Mouse (Mus musculus) left cerebral cortex, postnatal 10 days (tissue): ENCODE data around the gene Fry. TPM values are rescaled to one million over a fixed set of nuclear protein-coding genes. Genes with fewer than 3 reads are reported as not detected.
A peak's percentile ranks its signal among the peaks of the same experiment; 100 is the strongest.

Experiments
- DNase-seq, 2 experiments: peaks; one replicate each; pipeline ENCODE4 v3.0.0; 2021 to 2022; ENCODE audit warnings: low spot score in 2 of 2, mixed read lengths in 1 of 2; ENCODE audit errors: extremely low spot score in 1 of 2
- intact Hi-C: fragments of 180-260 bp; cut with DNase I; formaldehyde crosslinking; loops from one replicate; pipeline ENCODE4 v1.15.1; 2025
- total RNA-seq, 2 experiments: library from RNA; stranded (reverse); gene quantifications; 2 replicates each; pipeline ENCODE4 v1.2.3; 2021

The Fry gene
- total RNA-seq, 2 experiments from 2014 or later = 201 to 205 TPM

DNA sequence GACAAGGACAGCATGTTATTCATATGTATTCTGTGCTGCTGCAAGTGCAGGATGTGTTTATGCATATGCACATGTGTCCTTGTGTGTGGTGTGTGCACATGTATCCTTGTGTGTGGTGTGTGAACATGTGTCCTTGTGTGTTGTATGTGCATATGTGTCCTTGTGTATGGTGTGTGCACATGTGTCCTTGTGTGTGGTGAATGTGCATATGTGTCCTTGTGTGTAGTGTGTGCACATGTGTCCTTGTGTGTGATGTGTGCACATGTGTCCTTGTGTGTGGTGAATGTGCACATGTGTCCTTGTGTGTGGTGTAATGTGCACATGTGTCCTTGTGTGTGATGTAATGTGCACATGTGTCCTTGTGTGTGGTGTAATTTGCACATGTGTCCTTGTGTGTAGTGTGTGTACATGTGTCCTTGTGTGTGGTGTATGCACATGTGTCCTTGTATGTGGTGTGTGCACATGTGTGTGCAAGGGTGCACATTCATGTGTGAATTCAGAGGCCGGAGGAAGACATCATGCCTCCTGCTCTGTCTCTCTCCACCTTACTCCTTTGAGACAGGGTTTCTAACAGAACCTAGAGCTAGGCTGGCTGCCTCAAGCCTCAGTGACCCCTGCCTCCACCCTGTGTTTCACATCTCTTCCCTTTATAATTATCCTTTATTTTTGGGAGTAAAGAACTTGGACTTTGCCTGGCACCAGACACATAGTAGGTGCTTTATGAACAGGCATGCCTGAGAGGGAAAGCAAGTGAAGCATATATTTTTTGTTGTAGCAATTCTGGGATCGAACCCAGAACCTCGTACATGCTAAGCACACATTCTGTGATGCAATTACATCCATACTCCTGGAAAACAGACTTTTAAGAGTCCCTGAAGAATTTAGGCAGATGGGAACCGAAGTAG lies 72.3 kb downstream of the Fry start:
- intact Hi-C loops = no loop called here
- DNase-seq = no peak

DNA sequence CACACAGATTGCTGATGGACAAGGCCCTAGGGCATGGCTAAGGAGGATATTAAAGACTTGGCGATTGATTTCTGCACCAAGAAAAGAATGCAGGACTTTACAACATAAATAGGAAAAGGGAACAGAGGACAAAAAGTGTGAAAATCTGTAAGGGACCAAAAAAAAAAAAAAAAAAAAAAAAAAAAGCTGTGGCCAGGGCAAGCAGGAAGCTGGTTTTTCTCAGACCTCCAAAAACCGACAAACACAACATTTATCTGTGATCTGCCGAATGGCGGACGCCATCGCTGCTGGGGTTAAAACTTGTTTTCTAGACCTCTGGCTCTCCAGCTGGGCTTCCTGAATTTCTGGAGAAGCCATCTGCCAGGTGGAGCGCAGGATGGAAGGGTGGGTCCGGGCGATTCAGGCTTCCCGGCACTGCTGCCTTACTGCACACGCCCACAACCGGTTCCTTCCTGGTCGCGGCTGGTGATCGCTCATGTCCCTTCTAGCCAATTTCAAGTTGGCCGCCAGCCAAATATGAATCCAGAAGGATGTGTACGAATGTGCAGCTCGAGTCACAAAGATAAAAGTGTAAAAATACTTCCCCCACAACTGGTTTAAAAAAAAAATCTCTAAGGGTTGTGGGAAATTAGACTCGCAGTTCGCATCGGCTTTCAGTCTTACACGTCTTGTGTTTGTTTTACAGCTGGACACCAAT lies 77.2 kb downstream of the Fry start:
- DNase-seq = peak; percentile 71 to 94

DNA sequence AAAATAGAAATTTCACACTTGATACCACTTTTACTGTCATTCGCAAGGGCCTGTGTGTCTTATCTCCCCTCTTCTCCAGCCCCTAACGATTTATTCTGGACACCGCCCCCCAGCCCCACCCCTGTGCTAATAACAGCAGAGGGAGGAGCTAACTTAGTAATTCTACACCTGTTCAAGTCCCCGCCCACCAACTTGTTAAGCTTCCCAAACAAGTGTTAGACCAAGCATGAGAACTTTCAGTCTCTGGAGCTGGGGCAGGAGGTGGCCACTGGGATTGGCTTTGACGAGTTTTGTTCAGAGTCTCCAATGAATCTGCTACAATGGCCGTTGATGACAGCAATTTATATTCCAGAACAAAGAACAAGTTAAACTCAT lies 77.8 kb downstream of the Fry start:
- intact Hi-C loops = no loop called here

More for the DNA sequence above, 77.2 kb downstream of the Fry start:
- intact Hi-C loops = no loop called here

DNA sequence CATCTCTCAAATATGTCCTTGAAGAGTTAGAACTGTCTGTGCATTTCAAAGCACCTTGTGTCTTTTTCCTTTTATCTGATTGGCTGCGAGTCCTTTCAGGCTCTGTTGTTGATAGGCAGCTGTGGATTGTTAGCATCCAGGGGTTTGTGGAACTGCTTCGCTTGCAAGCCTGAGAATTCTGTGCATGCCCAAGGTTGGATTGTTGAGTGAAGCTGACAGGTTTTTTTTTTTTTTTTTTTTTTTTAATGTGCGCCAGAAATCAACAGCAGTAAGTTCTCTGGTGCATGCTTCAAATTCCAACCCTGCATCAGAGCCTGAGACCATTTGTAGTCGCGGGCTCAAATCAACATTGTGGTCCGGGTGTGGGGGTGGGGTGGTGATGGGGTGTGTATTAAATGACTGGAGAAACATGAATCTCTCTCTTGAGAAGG lies 78.5 kb downstream of the Fry start:
- peak in 1 of 2 experiments; percentile 50 for DNase-seq
- intact Hi-C loops = no loop called here

More for the DNA sequence above, 77.8 kb downstream of the Fry start:
- DNase-seq = peak in 1 of 2 experiments; percentile 70

DNA sequence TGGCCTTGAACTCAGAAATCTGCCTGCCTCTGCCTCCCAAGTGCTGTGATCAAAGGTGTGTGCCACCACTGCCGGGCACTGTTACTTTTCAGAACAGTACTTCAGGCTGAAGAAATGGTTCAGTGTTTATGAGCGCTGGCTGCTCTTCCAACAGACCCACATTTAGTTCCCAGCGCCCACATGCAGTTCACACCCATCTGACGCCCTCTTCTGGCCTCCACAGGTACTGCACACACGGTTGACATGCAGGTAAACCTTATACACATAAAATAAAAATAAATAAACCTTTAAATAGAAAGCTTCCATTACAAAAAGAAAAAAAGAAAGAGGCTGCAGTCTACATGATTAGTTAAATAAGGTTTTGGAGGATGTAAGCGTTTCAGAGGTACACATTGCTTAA lies 88.3 kb downstream of the Fry start:
- no peak for DNase-seq
- intact Hi-C loops = no loop called here

DNA sequence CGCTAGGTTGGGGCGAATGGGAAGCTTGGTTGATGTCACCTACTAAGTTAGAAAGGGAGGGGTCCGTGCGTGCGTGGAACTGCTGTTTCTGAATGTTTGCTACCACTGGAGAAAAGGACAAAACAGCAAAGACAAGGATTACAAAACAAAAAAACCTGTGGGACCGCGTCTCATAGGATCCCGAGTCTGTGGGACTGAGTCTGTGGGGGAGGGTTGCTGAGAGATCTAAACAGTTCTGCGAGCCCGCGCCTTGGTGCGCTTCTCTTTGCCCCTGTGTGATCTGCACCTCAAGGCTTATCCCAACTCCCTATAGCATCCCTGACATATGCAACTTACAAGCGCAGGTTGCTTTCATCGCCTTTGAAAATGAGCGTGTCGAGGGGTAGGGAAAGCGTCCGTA lies 89.2 kb downstream of the Fry start:
- intact Hi-C loops = no loop called here
- no peak for DNase-seq

DNA sequence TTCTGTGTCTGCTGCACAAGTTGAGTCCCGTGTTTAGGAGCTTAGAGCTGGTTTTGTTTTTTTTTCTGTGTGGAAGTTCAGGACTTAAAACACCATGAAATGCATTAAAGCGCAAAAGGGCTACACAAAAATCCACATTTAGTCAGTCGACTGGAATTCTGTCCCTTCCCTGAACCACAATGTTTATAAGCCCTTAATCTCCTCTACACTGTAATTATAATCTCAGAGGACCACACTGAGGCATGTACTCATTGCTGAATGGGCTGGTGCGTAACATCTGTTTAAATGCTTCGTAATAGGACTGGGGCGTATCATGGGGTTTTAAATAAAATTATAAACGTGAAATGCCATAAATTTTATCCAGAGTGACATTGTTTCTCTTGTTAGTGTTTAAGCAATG lies 89.6 kb downstream of the Fry start:
- intact Hi-C loops = no loop called here
- DNase-seq = no peak

DNA sequence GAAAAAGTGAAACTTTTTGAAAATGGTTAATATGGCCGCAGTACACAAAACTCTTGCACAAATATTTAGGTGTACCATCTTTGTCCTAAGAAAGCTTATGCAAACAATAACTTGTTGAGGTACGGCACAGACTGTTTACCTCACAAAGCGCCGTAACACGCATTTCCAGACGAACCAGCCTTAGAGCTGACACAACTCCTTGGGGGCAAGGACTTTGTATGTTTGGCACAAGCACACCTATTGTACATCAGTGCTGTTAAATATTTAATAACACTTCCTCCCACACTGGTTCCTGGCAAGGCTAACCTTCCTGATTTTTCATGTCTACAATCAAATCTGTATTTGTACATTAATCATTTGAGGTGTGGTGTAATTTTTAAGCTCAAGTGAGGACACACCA lies 95.6 kb downstream of the Fry start:
- intact Hi-C loops = no loop called here
- no peak for DNase-seq

DNA sequence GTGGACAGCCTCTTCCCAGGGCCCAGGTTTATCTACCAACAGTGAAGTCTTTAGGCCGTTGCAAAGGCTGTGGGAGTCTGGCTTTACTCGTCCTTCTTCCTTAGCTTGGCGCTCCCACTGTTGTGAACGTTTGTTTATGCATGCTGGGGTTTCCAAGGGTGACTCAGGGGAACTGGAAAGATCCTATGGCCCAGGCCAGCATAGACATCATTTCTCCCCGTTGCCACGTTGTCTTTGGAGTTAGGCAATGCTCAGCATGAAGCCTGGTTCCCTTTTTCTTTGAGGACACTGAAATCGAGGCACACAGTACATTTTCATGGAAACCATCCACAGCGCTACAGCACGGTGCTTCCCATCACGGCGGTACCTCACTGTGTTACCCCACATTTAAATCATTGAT lies 97.6 kb downstream of the Fry start:
- no peak for DNase-seq
- intact Hi-C loops = no loop called here

DNA sequence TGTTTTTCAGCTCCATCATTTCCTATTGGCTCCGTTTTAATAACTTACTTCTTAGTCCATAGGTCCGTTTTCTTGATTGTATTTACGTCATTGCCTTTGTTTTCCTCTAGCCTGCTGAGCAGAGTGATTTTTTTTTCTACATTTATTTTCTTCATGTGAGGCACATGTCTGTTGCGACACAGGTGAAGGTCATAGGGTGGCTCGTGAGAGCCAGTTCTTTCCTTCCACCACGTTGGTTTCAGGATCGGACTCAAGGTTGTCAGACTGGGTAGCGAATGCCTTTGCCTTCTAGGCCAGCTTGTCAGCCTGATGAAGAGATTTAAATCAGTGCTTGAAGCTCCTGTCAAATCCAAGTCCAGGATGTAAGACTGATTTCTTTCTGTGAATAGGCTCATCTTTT lies 101.0 kb downstream of the Fry start:
- intact Hi-C loops = no loop called here
- DNase-seq = no peak

DNA sequence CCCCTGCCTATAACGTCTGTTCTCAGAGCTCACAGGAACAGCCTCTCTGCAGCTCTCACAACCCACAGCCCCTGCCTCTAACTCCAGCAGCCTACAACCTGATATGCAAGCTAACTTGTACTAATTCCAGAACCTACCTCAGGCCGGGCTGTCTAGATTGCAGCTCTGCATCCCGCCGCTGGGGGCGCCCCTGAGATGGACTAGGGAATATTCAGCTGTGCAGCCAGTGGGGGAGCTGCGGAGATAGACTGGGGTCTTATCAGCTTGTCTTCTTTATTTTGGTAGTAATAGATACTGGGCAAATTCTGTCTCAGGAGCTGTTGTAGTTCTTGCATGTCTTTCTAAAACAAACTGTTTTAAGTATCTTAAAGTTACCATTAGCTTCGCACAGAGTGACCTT lies 101.9 kb downstream of the Fry start:
- intact Hi-C loops = no loop called here
- DNase-seq = peak in 1 of 2 experiments; percentile 67

DNA sequence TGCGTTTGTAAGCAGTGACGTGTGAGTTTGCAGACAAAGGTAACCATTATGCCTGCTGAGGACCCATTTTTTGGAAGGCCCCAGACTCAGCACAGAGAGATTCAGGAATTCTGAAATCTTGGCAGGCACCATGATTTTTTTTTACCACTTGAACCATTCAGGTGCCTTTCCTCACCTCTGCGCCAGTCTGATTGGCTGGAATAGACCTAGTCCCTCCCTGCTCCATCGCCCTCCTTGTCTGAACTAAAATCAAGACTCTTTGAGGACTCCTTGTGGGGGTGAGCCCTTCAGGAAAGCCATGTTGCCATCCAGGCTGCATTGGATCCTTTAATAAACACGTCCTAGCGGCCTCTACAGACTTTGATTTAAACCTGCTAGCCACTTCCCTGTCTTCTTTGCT lies 103.4 kb downstream of the Fry start:
- intact Hi-C loops = no loop called here
- DNase-seq = no peak

DNA sequence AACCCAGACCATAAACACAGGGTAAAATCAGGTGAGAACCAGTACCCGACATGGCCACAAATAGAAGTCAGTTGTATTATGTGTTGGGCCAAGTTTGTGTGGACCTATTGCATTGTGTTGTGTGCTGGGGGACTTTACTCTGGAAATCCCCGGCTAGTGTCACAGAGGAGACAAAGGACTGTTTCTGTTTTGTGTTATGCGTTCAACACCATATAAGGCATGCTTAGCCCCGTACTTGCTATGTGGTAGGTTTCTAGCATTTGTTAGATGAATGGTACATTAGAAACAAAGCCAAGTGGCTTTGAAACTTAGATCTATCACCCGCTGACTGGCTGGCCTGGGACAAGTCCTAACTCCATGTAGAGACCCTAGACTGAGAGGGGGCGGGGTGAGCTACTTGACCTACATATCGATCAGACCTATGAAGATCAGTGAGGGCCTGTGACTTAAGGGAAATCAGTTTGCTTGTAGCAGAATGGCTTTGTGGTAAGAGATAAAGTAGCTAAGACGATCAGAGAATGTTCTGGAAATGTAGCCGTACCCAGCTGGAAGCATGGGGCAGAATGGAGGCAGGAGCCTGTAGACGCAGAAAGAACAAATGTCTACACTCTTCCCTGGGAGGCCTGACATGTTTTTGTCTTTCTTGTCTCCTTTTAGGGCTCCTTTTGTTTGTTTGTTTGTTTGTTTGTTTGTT lies 105.2 kb downstream of the Fry start:
- no peak for DNase-seq
- intact Hi-C loops = no loop called here

DNA sequence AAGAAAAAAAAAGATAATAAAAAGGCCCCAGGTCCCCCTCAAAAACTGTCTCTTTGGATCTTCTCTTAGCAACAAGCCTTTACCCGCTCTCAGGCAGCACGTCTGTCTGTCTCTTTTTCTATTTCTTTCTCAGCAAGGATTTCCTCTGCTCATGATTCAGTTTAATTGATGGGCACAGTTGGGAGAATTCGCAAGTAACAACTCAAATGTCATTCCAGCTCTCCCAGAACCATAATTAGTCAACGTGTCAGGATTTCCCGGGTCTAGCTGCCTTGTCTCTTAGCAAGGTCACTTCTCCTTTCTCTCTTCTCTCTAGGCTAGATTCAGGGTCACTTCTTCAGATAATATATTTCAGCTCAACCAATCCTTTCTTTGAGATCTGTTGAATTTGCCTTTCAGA lies 110.6 kb downstream of the Fry start:
- no peak for DNase-seq
- intact Hi-C loops = no loop called here

DNA sequence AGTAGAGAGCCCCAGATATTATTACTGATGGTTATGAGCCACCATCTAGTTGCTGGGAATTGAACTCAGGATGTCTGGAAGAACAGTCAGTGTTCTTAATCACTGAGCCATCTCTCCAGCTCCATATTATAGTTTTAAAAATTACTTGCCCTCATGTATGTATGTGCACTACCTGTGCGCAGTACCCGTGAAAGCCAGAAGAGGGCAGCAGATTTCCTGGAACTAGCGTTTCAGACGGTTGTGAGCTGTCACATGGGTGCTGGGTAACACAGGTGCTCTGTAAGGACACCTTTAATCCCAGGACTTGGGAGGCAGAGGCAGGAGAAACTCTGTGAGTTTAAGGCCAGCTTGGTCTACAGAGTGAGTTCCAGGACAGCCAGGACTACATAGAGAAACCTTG lies 111.3 kb downstream of the Fry start:
- intact Hi-C loops = loop anchor here (5.0 kb wide), 1 partner anchor 198 kb away; no protein-coding TSS in a partner anchor
- no peak for DNase-seq

DNA sequence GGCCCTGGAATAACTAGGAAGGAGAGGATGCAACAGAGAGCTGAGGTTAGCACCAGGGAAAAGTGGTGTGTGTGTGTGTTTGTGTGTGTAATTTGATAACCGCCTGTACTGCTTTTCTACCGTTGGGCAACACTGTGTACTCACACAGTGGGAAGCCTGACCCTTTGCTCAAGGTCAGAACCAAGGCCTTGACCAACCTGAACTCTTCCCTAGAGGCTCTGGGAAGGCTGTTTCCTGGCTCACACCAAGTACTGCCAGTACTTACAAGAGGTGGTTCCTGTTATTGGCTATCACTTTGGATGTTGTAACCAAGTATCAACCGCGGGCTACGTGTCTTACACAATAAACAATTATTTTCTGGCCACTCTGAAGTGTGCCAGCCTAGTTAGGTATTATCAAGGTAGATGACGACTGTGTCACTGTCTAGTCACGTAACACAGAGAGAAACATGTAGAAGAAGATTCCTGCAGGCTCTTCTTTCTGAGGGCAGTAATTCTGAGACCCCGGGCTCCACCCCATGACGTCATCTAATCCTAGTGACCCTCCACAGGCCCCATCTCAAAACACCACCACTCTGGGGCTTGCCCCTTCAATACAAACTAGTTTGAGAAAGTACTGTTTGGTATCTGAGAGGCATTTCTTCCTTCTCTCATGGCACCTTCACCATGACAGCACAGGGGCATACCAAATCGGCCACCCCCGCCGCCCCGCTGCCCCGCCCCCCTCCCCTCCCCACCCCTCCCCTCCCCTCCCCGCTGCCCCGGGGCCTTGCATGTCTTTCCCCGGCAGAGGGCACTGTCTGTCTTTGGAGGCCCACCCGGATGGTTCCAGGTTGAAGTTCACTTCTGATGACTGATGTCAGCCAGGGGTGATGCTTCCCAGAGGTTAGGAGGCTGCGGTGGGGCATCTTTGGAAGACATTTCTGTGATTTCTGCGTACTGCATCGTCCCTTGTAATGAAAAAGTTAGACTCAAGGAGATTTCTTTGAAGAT lies 114.0 kb downstream of the Fry start:
- peak in 1 of 2 experiments; percentile 64 for DNase-seq

DNA sequence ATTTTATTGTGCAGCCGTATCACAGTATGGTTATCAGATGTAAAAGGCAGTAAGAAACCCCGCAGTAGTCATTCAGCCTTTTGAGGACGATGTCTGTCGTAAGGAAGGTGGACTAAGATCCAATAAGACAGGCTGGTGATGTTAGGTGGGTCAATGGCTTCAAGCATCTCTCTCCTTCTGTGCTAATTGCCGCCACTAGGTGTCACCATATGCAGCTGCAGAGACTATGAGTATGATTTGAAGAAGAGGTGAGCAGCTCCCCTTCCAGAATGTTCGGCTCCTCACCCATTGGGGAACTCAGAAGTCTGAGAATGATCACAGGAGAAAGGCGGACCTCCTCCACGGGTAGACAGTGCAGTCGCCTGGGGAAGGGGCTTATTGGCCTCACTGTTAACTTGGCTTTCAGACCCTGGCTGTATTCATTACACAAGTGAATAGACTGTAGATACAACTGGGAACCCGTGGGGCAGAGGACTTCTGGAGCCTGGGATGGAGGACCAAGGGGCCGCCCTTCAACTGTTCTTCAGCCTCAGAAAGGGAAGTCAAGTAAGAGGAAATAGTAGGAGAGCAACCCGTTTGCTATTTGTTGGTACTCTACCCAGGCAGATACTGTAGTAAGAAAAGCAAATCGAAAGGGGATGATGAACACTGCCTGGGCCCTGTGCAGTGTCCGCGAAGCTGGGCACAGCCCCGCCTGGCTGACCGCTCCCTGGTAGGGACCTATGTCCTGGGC lies 114.9 kb downstream of the Fry start:
- peak; percentile 69 to 75 for DNase-seq
- intact Hi-C loops = loop anchor here (2.0 to 5.0 kb wide), 2 partner anchors 25 to 194 kb away; no protein-coding TSS in a partner anchor

More for the DNA sequence above, 114.0 kb downstream of the Fry start:
- intact Hi-C loops = loop anchor here (2.0 to 5.0 kb wide), 2 partner anchors 26 to 195 kb away; no protein-coding TSS in a partner anchor

DNA sequence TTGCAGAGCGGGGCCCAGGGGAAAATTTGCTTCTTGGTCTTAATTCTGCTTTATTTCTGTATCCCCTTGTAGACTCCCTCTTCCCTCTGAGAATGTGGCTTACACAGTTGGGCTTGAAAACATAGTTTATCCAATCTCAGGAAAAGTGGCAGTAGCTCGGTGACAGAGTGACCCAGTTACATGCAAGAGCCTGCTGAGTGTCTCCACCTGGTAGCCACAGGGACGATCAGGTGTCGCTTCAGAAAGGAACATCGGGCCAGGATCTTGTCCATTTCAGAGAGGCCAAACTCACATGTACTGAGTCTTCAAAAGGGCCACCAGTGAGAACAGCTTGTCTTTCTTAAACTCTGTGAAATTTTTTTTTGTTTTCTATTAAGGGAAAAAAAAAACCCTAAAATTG lies 117.5 kb downstream of the Fry start:
- DNase-seq = no peak
- intact Hi-C loops = no loop called here
